Mouse (Mus musculus) heart, embryonic 14.5 days (tissue): Measurements from ENCODE around the gene Diaph2. TPM values are rescaled to one million over a fixed set of nuclear protein-coding genes. Genes with fewer than 3 reads are reported as not detected.

ENCODE experiments used
- ATAC-seq: fragments of 200-750 bp; cut with Nextera tagmentation; 2 replicates; pipeline ENCODE4 v1.8.0; 2017; ENCODE audit warnings: low read depth, moderate TSS enrichment; ENCODE audit not compliant: insufficient number of reproducible peaks, insufficient read depth, low FRiP score
- H3K27ac ChIP-seq, 2 experiments: fragments of 200-500 bp in 1 of 2; fragments of 300-500 bp in 1 of 2; sonication (generic) in 1 of 2; replicated peaks in 1 of 2; 2 replicates each; pipeline ENCODE4 v1.5.1; 2012 to 2014; ENCODE audit warnings: low read depth in 2 of 2, low read length in 2 of 2, control low read depth in 1 of 2, mild to moderate bottlenecking in 1 of 2, mixed read lengths in 1 of 2; ENCODE audit not compliant: control insufficient read depth in 1 of 2, insufficient read depth in 1 of 2
- H3K27me3 ChIP-seq: fragments of 300-500 bp; sonication (generic); 2 replicates; pipeline ENCODE4 v1.6.1; 2014; ENCODE audit warnings: mild to moderate bottlenecking, low read length, control low read depth; ENCODE audit not compliant: control insufficient read depth, insufficient read depth
- H3K36me3 ChIP-seq: fragments of 300-500 bp; sonication (generic); 2 replicates; pipeline ENCODE4 v1.6.1; 2014; ENCODE audit warnings: mild to moderate bottlenecking, control low read depth, low read length, mixed read lengths; ENCODE audit not compliant: control insufficient read depth, insufficient read depth
- H3K4me1 ChIP-seq, 2 experiments: fragments of 200-500 bp in 1 of 2; fragments of 300-500 bp in 1 of 2; sonication (generic) in 1 of 2; 2 replicates each; pipeline ENCODE4 v1.6.1; 2012 to 2014; ENCODE audit warnings: low read length in 2 of 2, control low read depth in 1 of 2, mixed read lengths in 1 of 2; ENCODE audit not compliant: control insufficient read depth in 2 of 2, insufficient read depth in 2 of 2
- H3K4me2 ChIP-seq: fragments of 300-500 bp; sonication (generic); 2 replicates; pipeline ENCODE4 v1.6.1; 2014; ENCODE audit warnings: mild to moderate bottlenecking, low read length
- H3K4me3 ChIP-seq, 2 experiments: fragments of 200-500 bp in 1 of 2; fragments of 300-500 bp in 1 of 2; sonication (generic) in 1 of 2; 2 replicates each; pipeline ENCODE4 v1.5.1; 2012 to 2014; ENCODE audit warnings: low read length in 2 of 2, mild to moderate bottlenecking in 2 of 2, control low read depth in 1 of 2, low read depth in 1 of 2, moderate library complexity in 1 of 2; ENCODE audit not compliant: control insufficient read depth in 1 of 2, insufficient read depth in 1 of 2
- H3K9ac ChIP-seq: fragments of 300-500 bp; sonication (generic); 2 replicates; pipeline ENCODE4 v1.6.1; 2014; ENCODE audit warnings: mild to moderate bottlenecking, low read length
- H3K9me3 ChIP-seq: fragments of 300-500 bp; sonication (generic); 2 replicates; pipeline ENCODE4 v1.6.1; 2016; ENCODE audit warnings: low read length, control low read depth; ENCODE audit not compliant: control insufficient read depth
- WGBS: fragments of 180-500 bp; shearing (Covaris S2); extraction: QIAGEN DNeasy Blood & Tissue Kit; methylation state at CpG from one replicate; pipeline ENCODE4 v1.1.7; 2014; 5-methylcytosine and 5-hydroxymethylcytosine counted together
- polyA plus RNA-seq: library from polyadenylated mRNA; unstranded; fragments of >200 nt; fragmentation: Nextera tagmentation; extraction: Ambion mirVana; gene quantifications from 2 replicates; pipeline ENCODE4 v1.2.1, GENCODE M21; 2014

Diaph2 gene
- polyA plus RNA-seq, 1 experiment from 2014 or later: 6.8 TPM

- Histone ChIP-seq H3K4me2 (no peak overlapping the region), H3K9ac (no peak overlapping the region), H3K4me1 (no peaks in the 10 kb centered on the region), H3K36me3 (no peaks in the 10 kb centered on the region), H3K9me3 (no peaks in the 10 kb centered on the region), H3K4me3 (no peak overlapping the region), H3K27me3 (no peaks in the 10 kb centered on the region), H3K27ac (no peak overlapping the region)
- WGBS: 65% methylated on average over 4 of the region's 4 CpGs
- ATAC-seq: no peak
These were observed 463.2 kb downstream of the Diaph2 start for GRCm38 (mm10) chrX:130212759-130213158.

- 86% methylated on average over 1 of the region's 1 CpGs for WGBS
- no peaks in the 10 kb centered on the region for H3K27me3 ChIP-seq
- no peak for ATAC-seq
These were observed 480.5 kb downstream of the Diaph2 start for GRCm38 (mm10) chrX:130230045-130230444.

GRCm38 (mm10) chrX:130235167-130235566 lies 485.6 kb downstream of the Diaph2 start:
- no peak for ATAC-seq
- Histone ChIP-seq H3K27ac (no peak overlapping the region), H3K4me2 (no peak overlapping the region), H3K27me3 (no peaks in the 10 kb centered on the region), H3K9me3 (no peaks in the 10 kb centered on the region), H3K9ac (no peak overlapping the region), H3K4me1 (no peaks in the 10 kb centered on the region), H3K4me3 (no peak overlapping the region), H3K36me3 (no peaks in the 10 kb centered on the region)
- 86% methylated on average over 1 of the region's 1 CpGs for WGBS

More at GRCm38 (mm10) chrX:130230045-130230444, 480.5 kb downstream of the Diaph2 start:
- no peak overlapping the region for H3K4me3 ChIP-seq
- H3K4me1 ChIP-seq: no peaks in the 10 kb centered on the region
- H3K36me3 ChIP-seq: no peaks in the 10 kb centered on the region
- H3K4me2 ChIP-seq: no peak overlapping the region
- no peak overlapping the region for H3K27ac ChIP-seq
- no peak overlapping the region for H3K9ac ChIP-seq
- H3K9me3 ChIP-seq: no peaks in the 10 kb centered on the region

GRCm38 (mm10) chrX:130246652-130247051 lies 497.1 kb downstream of the Diaph2 start:
- no peak overlapping the region for H3K9ac ChIP-seq
- H3K36me3 ChIP-seq: no peaks in the 10 kb centered on the region
- H3K27me3 ChIP-seq: no peaks in the 10 kb centered on the region
- H3K4me3 ChIP-seq: no peak overlapping the region
- H3K27ac ChIP-seq: no peak overlapping the region
- H3K4me1 ChIP-seq: no peaks in the 10 kb centered on the region
- H3K9me3 ChIP-seq: no peaks in the 10 kb centered on the region
- no peak overlapping the region for H3K4me2 ChIP-seq
- 62% methylated on average over 1 of the region's 1 CpGs for WGBS
- no peak for ATAC-seq

GRCm38 (mm10) chrX:130253664-130254063 lies 504.1 kb downstream of the Diaph2 start:
- Histone ChIP-seq H3K4me2 (no peak overlapping the region), H3K4me1 (no peaks in the 10 kb centered on the region), H3K9me3 (no peaks in the 10 kb centered on the region), H3K9ac (no peak overlapping the region), H3K36me3 (no peaks in the 10 kb centered on the region), H3K4me3 (no peak overlapping the region), H3K27ac (no peak overlapping the region), H3K27me3 (no peaks in the 10 kb centered on the region)
- no peak for ATAC-seq
- WGBS: 83% methylated on average over 4 of the region's 4 CpGs

- H3K4me2 ChIP-seq: no peak overlapping the region
- H3K27me3 ChIP-seq: no peaks in the 10 kb centered on the region
- H3K36me3 ChIP-seq: no peaks in the 10 kb centered on the region
- ATAC-seq: no peak
- no peak overlapping the region for H3K9ac ChIP-seq
- H3K4me1 ChIP-seq: no peaks in the 10 kb centered on the region
- H3K27ac ChIP-seq: no peak overlapping the region
- no peaks in the 10 kb centered on the region for H3K9me3 ChIP-seq
- H3K4me3 ChIP-seq: no peak overlapping the region
These were observed 516.2 kb downstream of the Diaph2 start for GRCm38 (mm10) chrX:130265707-130266106.

GRCm38 (mm10) chrX:130279144-130279543 lies 529.6 kb downstream of the Diaph2 start:
- no peaks in the 10 kb centered on the region for H3K36me3 ChIP-seq
- 78% methylated on average over 4 of the region's 4 CpGs for WGBS
- no peaks in the 10 kb centered on the region for H3K4me1 ChIP-seq
- no peak overlapping the region for H3K4me3 ChIP-seq
- H3K27ac ChIP-seq: no peak overlapping the region
- H3K9me3 ChIP-seq: no peaks in the 10 kb centered on the region
- H3K4me2 ChIP-seq: no peak overlapping the region
- H3K27me3 ChIP-seq: no peaks in the 10 kb centered on the region
- no peak for ATAC-seq
- H3K9ac ChIP-seq: no peak overlapping the region

- no peak for ATAC-seq
- no peak overlapping the region for H3K9ac ChIP-seq
- H3K9me3 ChIP-seq: no peaks in the 10 kb centered on the region
- H3K27ac ChIP-seq: no peak overlapping the region
- 65% methylated on average over 2 of the region's 2 CpGs for WGBS
- H3K27me3 ChIP-seq: no peaks in the 10 kb centered on the region
- no peaks in the 10 kb centered on the region for H3K36me3 ChIP-seq
- H3K4me3 ChIP-seq: no peak overlapping the region
- no peaks in the 10 kb centered on the region for H3K4me1 ChIP-seq
- no peak overlapping the region for H3K4me2 ChIP-seq
These were observed 531.9 kb downstream of the Diaph2 start for GRCm38 (mm10) chrX:130281484-130281883.
